Mouse (Mus musculus): ENCODE measurements around the gene Katnb1. TPM values are rescaled to one million over a fixed set of nuclear protein-coding genes. Genes with fewer than 3 reads are reported as not detected.

The Katnb1 gene
- polyA plus RNA-seq, 1 experiment from 2014 or later: 23.6 TPM

- Histone ChIP-seq H3K27ac (ENCODE audit: low read length) (no peak overlapping the region), H3K9ac (ENCODE audit: low read length) (no peak overlapping the region), H3K4me3 (ENCODE audit: low read length) (no peak overlapping the region), H3K4me1 (replicated peaks; ENCODE audit: control insufficient read depth, insufficient read depth, low read length) (peaks cover 10% of the 10 kb centered on the region), H3K4me2 (ENCODE audit: low read depth, low read length) (no peak overlapping the region), H3K9me3 (ENCODE audit: control insufficient read depth, low read length) (no peaks in the 10 kb centered on the region), H3K27me3 (ENCODE audit: control insufficient read depth, insufficient read depth, low read depth, low read length) (no peaks in the 10 kb centered on the region), H3K36me3 (ENCODE audit: control insufficient read depth, insufficient read depth, low read length) (no peaks in the 10 kb centered on the region)
- 76% methylated on average over 4 of the region's 4 CpGs for WGBS
- no peak for ATAC-seq (ENCODE audit: low read depth)
These were observed 1.7 kb upstream of the Katnb1 start for GRCm38 (mm10) chr8:95079305-95079704.

- Histone ChIP-seq H3K36me3 (ENCODE audit: control insufficient read depth, insufficient read depth, low read length) (peaks cover 2% of the 10 kb centered on the region; the same call in 1 of the 2 replicates), H3K4me1 (replicated peaks; ENCODE audit: control insufficient read depth, insufficient read depth, low read length) (peaks cover 10% of the 10 kb centered on the region), H3K9me3 (ENCODE audit: control insufficient read depth, low read length) (no peaks in the 10 kb centered on the region), H3K4me2 (ENCODE audit: low read depth, low read length) (peak overlapping the region; percentile 91), H3K27me3 (ENCODE audit: control insufficient read depth, insufficient read depth, low read depth, low read length) (no peaks in the 10 kb centered on the region), H3K9ac (ENCODE audit: low read length) (peak overlapping the region; percentile 79), H3K27ac (ENCODE audit: low read length) (no peak overlapping the region; the same call in 1 of the 2 replicates), H3K4me3 (ENCODE audit: low read length) (peak overlapping the region; percentile 86)
- WGBS: 6% methylated on average over 11 of the region's 11 CpGs
- no peak for ATAC-seq (ENCODE audit: low read depth)
These were observed 664 bp downstream of the Katnb1 start for GRCm38 (mm10) chr8:95081650-95082049.

- H3K27ac ChIP-seq (ENCODE audit: low read length): no peak overlapping the region
- H3K36me3 ChIP-seq (ENCODE audit: control insufficient read depth, insufficient read depth, low read length): peaks cover 11% of the 10 kb centered on the region; the same call in 1 of the 2 replicates
- ATAC-seq (ENCODE audit: low read depth): no peak
- H3K27me3 ChIP-seq (ENCODE audit: control insufficient read depth, insufficient read depth, low read depth, low read length): no peaks in the 10 kb centered on the region
- H3K9me3 ChIP-seq (ENCODE audit: control insufficient read depth, low read length): no peaks in the 10 kb centered on the region
- H3K4me2 ChIP-seq (ENCODE audit: low read depth, low read length): no peak overlapping the region
- no peak overlapping the region for H3K4me3 ChIP-seq (ENCODE audit: low read length)
- H3K4me1 ChIP-seq (replicated peaks; ENCODE audit: control insufficient read depth, insufficient read depth, low read length): peaks cover 10% of the 10 kb centered on the region
- 76% methylated on average over 4 of the region's 4 CpGs for WGBS
- no peak overlapping the region for H3K9ac ChIP-seq (ENCODE audit: low read length)
These were observed 3.3 kb downstream of the Katnb1 start for GRCm38 (mm10) chr8:95084261-95084660.

- Histone ChIP-seq H3K27ac (ENCODE audit: low read length) (no peak overlapping the region), H3K9me3 (ENCODE audit: control insufficient read depth, low read length) (no peaks in the 10 kb centered on the region), H3K4me2 (ENCODE audit: low read depth, low read length) (no peak overlapping the region), H3K9ac (ENCODE audit: low read length) (0 out of 2 replicates have a peak overlapping the region, but pooled peaks have one; percentile 14), H3K36me3 (ENCODE audit: control insufficient read depth, insufficient read depth, low read length) (peaks cover 12% of the 10 kb centered on the region), H3K27me3 (ENCODE audit: control insufficient read depth, insufficient read depth, low read depth, low read length) (no peaks in the 10 kb centered on the region), H3K4me1 (replicated peaks; ENCODE audit: control insufficient read depth, insufficient read depth, low read length) (peaks cover 10% of the 10 kb centered on the region), H3K4me3 (ENCODE audit: low read length) (no peak overlapping the region)
- 73% methylated on average over 10 of the region's 10 CpGs for WGBS
- no peak for ATAC-seq (ENCODE audit: low read depth)
These were observed 3.9 kb downstream of the Katnb1 start for GRCm38 (mm10) chr8:95084744-95085431.

GRCm38 (mm10) chr8:95085432-95086141 lies 4.6 kb downstream of the Katnb1 start:
- H3K9ac ChIP-seq (ENCODE audit: low read length): no peak overlapping the region
- H3K9me3 ChIP-seq (ENCODE audit: control insufficient read depth, low read length): no peaks in the 10 kb centered on the region
- no peak for ATAC-seq (ENCODE audit: low read depth)
- H3K36me3 ChIP-seq (ENCODE audit: control insufficient read depth, insufficient read depth, low read length): peaks cover 17% of the 10 kb centered on the region
- peaks cover 8% of the 10 kb centered on the region for H3K4me1 ChIP-seq (replicated peaks; ENCODE audit: control insufficient read depth, insufficient read depth, low read length)
- H3K27ac ChIP-seq (ENCODE audit: low read length): no peak overlapping the region
- no peak overlapping the region for H3K4me3 ChIP-seq (ENCODE audit: low read length)
- H3K4me2 ChIP-seq (ENCODE audit: low read depth, low read length): no peak overlapping the region
- no peaks in the 10 kb centered on the region for H3K27me3 ChIP-seq (ENCODE audit: control insufficient read depth, insufficient read depth, low read depth, low read length)
- WGBS: 75% methylated on average over 7 of the region's 7 CpGs

- WGBS: 77% methylated on average over 4 of the region's 4 CpGs
- Histone ChIP-seq H3K27me3 (ENCODE audit: control insufficient read depth, insufficient read depth, low read depth, low read length) (no peaks in the 10 kb centered on the region), H3K27ac (ENCODE audit: low read length) (no peak overlapping the region), H3K4me2 (ENCODE audit: low read depth, low read length) (no peak overlapping the region), H3K9me3 (ENCODE audit: control insufficient read depth, low read length) (no peaks in the 10 kb centered on the region), H3K9ac (ENCODE audit: low read length) (no peak overlapping the region), H3K4me1 (replicated peaks; ENCODE audit: control insufficient read depth, insufficient read depth, low read length) (no peaks in the 10 kb centered on the region), H3K36me3 (ENCODE audit: control insufficient read depth, insufficient read depth, low read length) (peaks cover 19% of the 10 kb centered on the region), H3K4me3 (ENCODE audit: low read length) (no peak overlapping the region)
- no peak for ATAC-seq (ENCODE audit: low read depth)
These were observed 12.6 kb downstream of the Katnb1 start for GRCm38 (mm10) chr8:95093574-95093973.

- no peak overlapping the region for H3K9ac ChIP-seq (ENCODE audit: low read length)
- no peaks in the 10 kb centered on the region for H3K27me3 ChIP-seq (ENCODE audit: control insufficient read depth, insufficient read depth, low read depth, low read length)
- H3K4me3 ChIP-seq (ENCODE audit: low read length): no peak overlapping the region
- ATAC-seq (ENCODE audit: low read depth): peak; percentile 47; the same call in 1 of the 2 replicates
- H3K27ac ChIP-seq (ENCODE audit: low read length): no peak overlapping the region
- H3K9me3 ChIP-seq (ENCODE audit: control insufficient read depth, low read length): no peaks in the 10 kb centered on the region
- no peak overlapping the region for H3K4me2 ChIP-seq (ENCODE audit: low read depth, low read length)
- H3K36me3 ChIP-seq (ENCODE audit: control insufficient read depth, insufficient read depth, low read length): peaks cover 30% of the 10 kb centered on the region
- 30% methylated on average over 5 of the region's 5 CpGs for WGBS
- no peaks in the 10 kb centered on the region for H3K4me1 ChIP-seq (replicated peaks; ENCODE audit: control insufficient read depth, insufficient read depth, low read length)
These were observed 18.0 kb downstream of the Katnb1 start for GRCm38 (mm10) chr8:95099009-95099408.

- Histone ChIP-seq H3K27me3 (ENCODE audit: control insufficient read depth, insufficient read depth, low read depth, low read length) (no peaks in the 10 kb centered on the region), H3K36me3 (ENCODE audit: control insufficient read depth, insufficient read depth, low read length) (peaks cover 25% of the 10 kb centered on the region; the same call in 1 of the 2 replicates), H3K9ac (ENCODE audit: low read length) (no peak overlapping the region), H3K9me3 (ENCODE audit: control insufficient read depth, low read length) (no peaks in the 10 kb centered on the region), H3K4me2 (ENCODE audit: low read depth, low read length) (no peak overlapping the region), H3K4me1 (replicated peaks; ENCODE audit: control insufficient read depth, insufficient read depth, low read length) (no peaks in the 10 kb centered on the region), H3K4me3 (ENCODE audit: low read length) (no peak overlapping the region), H3K27ac (ENCODE audit: low read length) (no peak overlapping the region)
- no peak for ATAC-seq (ENCODE audit: low read depth)
- WGBS: 71% methylated on average over 4 of the region's 4 CpGs
These were observed 21.0 kb downstream of the Katnb1 start for GRCm38 (mm10) chr8:95101972-95102371.

GRCm38 (mm10) chr8:95107306-95107705 lies 26.3 kb downstream of the Katnb1 start:
- H3K4me1 ChIP-seq (replicated peaks; ENCODE audit: control insufficient read depth, insufficient read depth, low read length): no peaks in the 10 kb centered on the region
- H3K36me3 ChIP-seq (ENCODE audit: control insufficient read depth, insufficient read depth, low read length): peaks cover 12% of the 10 kb centered on the region; the same call in 1 of the 2 replicates
- no peak for ATAC-seq (ENCODE audit: low read depth)
- no peak overlapping the region for H3K27ac ChIP-seq (ENCODE audit: low read length)
- H3K9me3 ChIP-seq (ENCODE audit: control insufficient read depth, low read length): no peaks in the 10 kb centered on the region
- H3K4me2 ChIP-seq (ENCODE audit: low read depth, low read length): no peak overlapping the region
- WGBS: 86% methylated on average over 13 of the region's 13 CpGs
- H3K27me3 ChIP-seq (ENCODE audit: control insufficient read depth, insufficient read depth, low read depth, low read length): no peaks in the 10 kb centered on the region
- H3K9ac ChIP-seq (ENCODE audit: low read length): no peak overlapping the region
- H3K4me3 ChIP-seq (ENCODE audit: low read length): no peak overlapping the region

Data from lung, embryonic 16.5 days (tissue).